Mouse (Mus musculus) midbrain, postnatal 0 days (tissue): ENCODE measurements around the gene Polr1e. TPM values are rescaled to one million over a fixed set of nuclear protein-coding genes. Genes with fewer than 3 reads are reported as not detected.

Experiments used
- ATAC-seq: fragments of 200-750 bp; cut with Nextera tagmentation; 2 replicates; pipeline ENCODE4 v1.8.0; 2017; ENCODE audit warnings: moderate number of reproducible peaks, mild to moderate bottlenecking, moderate TSS enrichment, moderate library complexity; ENCODE audit not compliant: low FRiP score
- DNase-seq: peaks from one replicate; pipeline ENCODE4 v3.0.0-alpha.2; 2015; ENCODE audit warnings: low spot score
- H3K27ac ChIP-seq: fragments of 300-500 bp; sonication (generic); 2 replicates; pipeline ENCODE4 v1.5.1; 2014; ENCODE audit warnings: low read depth, mild to moderate bottlenecking, low read length, mixed read lengths
- H3K27me3 ChIP-seq: fragments of 300-500 bp; sonication (generic); 2 replicates; pipeline ENCODE4 v1.6.1; 2014; ENCODE audit warnings: low read length, control low read depth, mixed read lengths; ENCODE audit not compliant: insufficient read depth
- H3K36me3 ChIP-seq: fragments of 300-500 bp; sonication (generic); 2 replicates; pipeline ENCODE4 v1.6.1; 2014; ENCODE audit warnings: low read length, control low read depth, mixed read lengths; ENCODE audit not compliant: insufficient read depth
- H3K4me1 ChIP-seq: fragments of 300-500 bp; sonication (generic); 2 replicates; pipeline ENCODE4 v1.6.1; 2014; ENCODE audit warnings: mild to moderate bottlenecking, control low read depth, antibody characterized with exemption, low read length, mixed read lengths; ENCODE audit not compliant: insufficient read depth
- H3K4me2 ChIP-seq: fragments of 300-500 bp; sonication (generic); 2 replicates; pipeline ENCODE4 v1.6.1; 2014; ENCODE audit warnings: low read depth, mild to moderate bottlenecking, low read length, mixed read lengths; ENCODE audit not compliant: poor library complexity, severe bottlenecking
- H3K4me3 ChIP-seq: fragments of 300-500 bp; sonication (generic); 2 replicates; pipeline ENCODE4 v1.5.1; 2014; ENCODE audit warnings: low read depth, mild to moderate bottlenecking, low read length, moderate library complexity
- H3K9ac ChIP-seq: fragments of 300-500 bp; sonication (generic); replicated peaks from 2 replicates; pipeline ENCODE4 v1.6.1; 2014; ENCODE audit warnings: mild to moderate bottlenecking, low read length, moderate library complexity, mixed read lengths; ENCODE audit not compliant: poor library complexity, severe bottlenecking
- H3K9me3 ChIP-seq: fragments of 300-500 bp; sonication (generic); 2 replicates; pipeline ENCODE4 v1.6.1; 2016; ENCODE audit warnings: low read length, control low read depth
- CTCF ChIP-seq: IDR thresholded peaks from 2 replicates; pipeline ENCODE4 v1.5.1; 2016; ENCODE audit warnings: antibody characterized with exemption, mild to moderate bottlenecking
- WGBS: fragments of 180-500 bp; shearing (Covaris S2); extraction: QIAGEN DNeasy Blood & Tissue Kit; methylation state at CpG from one replicate; pipeline ENCODE4 v1.1.7; 2014; 5-methylcytosine and 5-hydroxymethylcytosine counted together
- polyA plus RNA-seq: library from polyadenylated mRNA; unstranded; fragments of >200 nt; fragmentation: Nextera tagmentation; extraction: Ambion mirVana; gene quantifications from 2 replicates; pipeline ENCODE4 v1.2.1, GENCODE M21; 2015
- total RNA-seq: library from RNA; depleted of rRNA; stranded (reverse); fragments of >200 nt; gene quantifications from 2 replicates; pipeline ENCODE4 v1.2.3, GENCODE M21; 2014; rRNA removed

Gene Polr1e
- total RNA-seq, result 12.0 and 17.2 TPM in 2 replicates
- 21.0 and 22.1 TPM in 2 replicates for polyA plus RNA-seq

DNA sequence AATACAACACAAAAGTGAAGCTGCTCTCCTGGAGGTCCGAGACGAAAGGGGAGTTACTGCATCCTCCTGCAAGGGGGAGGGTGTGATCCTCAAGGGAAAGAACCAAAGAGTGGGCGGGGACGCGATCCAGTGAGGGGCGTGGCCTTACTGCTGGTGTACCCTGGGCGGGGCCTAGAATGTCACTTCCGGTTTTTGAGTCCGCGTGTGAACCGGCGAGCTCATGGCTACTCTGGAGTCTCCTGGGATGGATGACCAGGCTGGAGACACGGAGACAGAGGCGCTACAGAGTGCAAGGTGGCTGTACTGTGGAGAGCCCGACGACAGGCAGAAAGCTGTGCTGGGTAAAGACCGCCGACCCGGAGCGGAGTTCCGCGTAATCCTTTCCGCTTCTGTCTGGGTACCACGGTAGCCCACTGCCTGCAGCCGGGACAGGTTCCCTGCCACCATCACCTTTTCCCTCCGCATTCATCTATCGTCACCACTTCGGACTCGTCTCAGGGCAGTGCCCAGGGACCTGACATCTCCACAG lies at the start of gene Polr1e:
Polr1e (plus strand) TSS at position 132 of the 529 bp plus-strand sequence.
- TF ChIP-seq CTCF, result no peak

GRCm38 (mm10) chr4:44970056-44970455 lies 48.3 kb upstream of the Polr1e start:
- ATAC-seq (no peak), DNase-seq (no peak)
- TF ChIP-seq CTCF, result no peak
- Histone ChIP-seq H3K4me3 (no peak overlapping the region), H3K9me3 (no peaks in the 10 kb centered on the region), H3K9ac (no peak overlapping the region), H3K4me1 (no peaks in the 10 kb centered on the region), H3K36me3 (no peaks in the 10 kb centered on the region), H3K27me3 (no peaks in the 10 kb centered on the region), H3K4me2 (no peak overlapping the region), H3K27ac (no peak overlapping the region)
- 93% methylated on average over 7 of the region's 7 CpGs for WGBS

More for the DNA sequence above, at the start of gene Polr1e:
- peak; percentile 80 for ATAC-seq
- Histone ChIP-seq H3K4me1 (peaks cover 10% of the 10 kb centered on the region; the same call in 1 of the 2 replicates), H3K9ac (peak within 1 kb of the TSS; percentile 67), H3K36me3 (peaks cover 6% of the 10 kb centered on the region; the same call in 1 of the 2 replicates), H3K27ac (peak within 1 kb of the TSS; percentile 18; the same call in 1 of the 2 replicates), H3K9me3 (no peaks in the 10 kb centered on the region), H3K4me3 (peak within 1 kb of the TSS; percentile 74), H3K4me2 (peak within 1 kb of the TSS; percentile 96), H3K27me3 (no peaks in the 10 kb centered on the region)
- peak; percentile 90 for DNase-seq
- 0% methylated on average over 29 of the region's 29 CpGs for WGBS

GRCm38 (mm10) chr4:44970612-44971110 lies 47.7 kb upstream of the Polr1e start:
- no peaks in the 10 kb centered on the region for H3K4me1 ChIP-seq
- H3K36me3 ChIP-seq, result no peaks in the 10 kb centered on the region
- ATAC-seq (no peak; the same call in 1 of the 2 replicates), DNase-seq (peak; percentile 43)
- H3K9me3 ChIP-seq, result no peaks in the 10 kb centered on the region
- peak; percentile 84 for TF ChIP-seq CTCF
- H3K27ac ChIP-seq, result no peak overlapping the region
- 23% methylated on average over 10 of the region's 10 CpGs for WGBS
- no peak overlapping the region for H3K4me3 ChIP-seq
- no peaks in the 10 kb centered on the region for H3K27me3 ChIP-seq
- no peak overlapping the region for H3K9ac ChIP-seq
- no peak overlapping the region for H3K4me2 ChIP-seq

- Histone ChIP-seq H3K27ac (no peak overlapping the region), H3K9ac (no peak overlapping the region), H3K9me3 (no peaks in the 10 kb centered on the region), H3K36me3 (no peaks in the 10 kb centered on the region), H3K4me1 (no peaks in the 10 kb centered on the region), H3K27me3 (no peaks in the 10 kb centered on the region), H3K4me3 (no peak overlapping the region), H3K4me2 (peak overlapping the region; percentile 9; the same call in 1 of the 2 replicates)
- WGBS, result 13% methylated on average over 9 of the region's 9 CpGs
- ATAC-seq, result peak; percentile 58; the same call in 1 of the 2 replicates
- DNase-seq, result peak; percentile 89
- peak; percentile 85 for TF ChIP-seq CTCF
Measured at GRCm38 (mm10) chr4:44973450-44973849, 44.9 kb upstream of the Polr1e start.

DNA sequence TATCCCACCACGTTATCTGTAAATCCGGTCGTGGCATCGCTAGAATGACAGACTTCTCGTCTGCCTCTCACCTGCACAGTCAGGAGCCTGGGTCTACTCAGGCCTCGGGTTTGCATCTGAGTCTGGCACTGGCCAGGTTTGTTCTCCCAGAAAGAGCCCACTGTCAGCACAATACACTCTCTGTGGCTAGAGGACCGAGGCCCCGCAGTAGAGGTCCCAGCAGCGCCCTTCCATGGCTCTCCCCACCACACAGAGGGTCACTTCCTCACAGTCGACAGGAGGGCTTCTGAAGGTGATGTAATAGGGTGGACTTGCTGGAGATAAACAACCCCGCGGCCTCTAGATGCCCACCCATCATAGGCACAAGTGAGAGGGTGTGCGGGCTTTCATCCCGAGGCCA lies 44.5 kb upstream of the Polr1e start:
- ATAC-seq, result 0 out of 2 replicates have a peak, but pooled peaks have one; percentile 7
- Histone ChIP-seq H3K36me3 (no peaks in the 10 kb centered on the region), H3K27me3 (no peaks in the 10 kb centered on the region), H3K9me3 (no peaks in the 10 kb centered on the region), H3K4me3 (no peak overlapping the region), H3K4me2 (0 out of 2 replicates have a peak overlapping the region, but pooled peaks have one; percentile 9), H3K27ac (no peak overlapping the region), H3K9ac (no peak overlapping the region), H3K4me1 (no peaks in the 10 kb centered on the region)
- 60% methylated on average over 14 of the region's 14 CpGs for WGBS
- DNase-seq, result no peak
- no peak for TF ChIP-seq CTCF

- 73% methylated on average over 8 of the region's 8 CpGs for WGBS
- ATAC-seq, result no peak
- Histone ChIP-seq H3K9ac (no peak overlapping the region), H3K4me1 (no peaks in the 10 kb centered on the region), H3K9me3 (no peaks in the 10 kb centered on the region), H3K4me2 (no peak overlapping the region), H3K36me3 (no peaks in the 10 kb centered on the region), H3K27ac (no peak overlapping the region), H3K4me3 (no peak overlapping the region), H3K27me3 (no peaks in the 10 kb centered on the region)
- no peak for TF ChIP-seq CTCF
- DNase-seq, result no peak
Measured at GRCm38 (mm10) chr4:44974331-44974730, 44.1 kb upstream of the Polr1e start.
